ENCODE assay signal across 10 mouse cellular contexts in genomic region chr2:117331634-117332033, GRCm38 (mm10). TPM values are rescaled to one million over a fixed set of nuclear protein-coding genes. Genes with fewer than 3 reads are reported as not detected.
A peak's percentile ranks its signal among the peaks of the same experiment; 100 is the strongest.
DNase-seq lines count a peak whose midpoint lies in the region; ATAC-seq lines count a peak whose summit lies in the region.
"Had no signal": no experiment of that assay in that cellular context is flagged by ENCODE, and none has a peak within 500 bp of the region (broad histone marks: within the 10 kb centered on the region; RNA-seq: fewer than 3 reads in every experiment).

No protein-coding gene starts in this region.

- no peaks in the 10 kb centered on the region for H3K27me3 ChIP-seq in kidney, embryonic 15.5 days
- H3K27me3 ChIP-seq: midbrain, embryonic 12.5 days had no signal

- H3K4me2 ChIP-seq in kidney, embryonic 15.5 days: no peak overlapping the region
- H3K4me2 ChIP-seq: midbrain, embryonic 12.5 days had no signal

- H3K4me1 ChIP-seq in kidney, embryonic 15.5 days: 0 out of 2 replicates have a peak, but pooled peaks cover 2% of the 10 kb centered on the region
- H3K4me1 ChIP-seq: midbrain, embryonic 12.5 days had no signal

- 0 out of 2 replicates have a peak, but pooled peaks have one; percentile 33 for ATAC-seq in kidney, embryonic 15.5 days (replicated peaks; ENCODE audit: low FRiP score)
- ATAC-seq in megakaryocyte-erythroid progenitor cell, adult 5-6 weeks (replicated peaks; ENCODE audit: low FRiP score, low TSS enrichment, poor library complexity, severe bottlenecking): peak; percentile 52; the same call in 1 of the 2 replicates
- no peak for ATAC-seq in erythroblast, adult 5-6 weeks (replicated peaks; ENCODE audit: low FRiP score, poor library complexity, severe bottlenecking)

- H3K27ac ChIP-seq in kidney, embryonic 15.5 days: no peak overlapping the region
- H3K27ac ChIP-seq: midbrain, embryonic 12.5 days had no signal

- 57% methylated on average over 5 of the region's 5 CpGs for WGBS in kidney, embryonic 15.5 days

- no peaks in the 10 kb centered on the region for H3K9me3 ChIP-seq in kidney, embryonic 15.5 days (replicated peaks)
- H3K9me3 ChIP-seq: midbrain, embryonic 12.5 days had no signal

- H3K4me3 ChIP-seq in kidney, embryonic 15.5 days (replicated peaks): no peak overlapping the region
- H3K4me3 ChIP-seq: midbrain, embryonic 12.5 days had no signal

- no peaks in the 10 kb centered on the region for H3K36me3 ChIP-seq in kidney, embryonic 15.5 days
- H3K36me3 ChIP-seq: midbrain, embryonic 12.5 days had no signal

- H3K9ac ChIP-seq in kidney, embryonic 15.5 days: no peak overlapping the region
- H3K9ac ChIP-seq: midbrain, embryonic 12.5 days had no signal

- DNase-seq in kidney, postnatal 10 days: no peak
- DNase-seq in B cell, adult 2 months: peak; percentile 74 to 75
- peak; percentile 47 for DNase-seq in R1 (ENCODE audit: low read depth, low spot score)
- DNase-seq in right cerebral cortex, postnatal 36 days (ENCODE audit: low spot score in 2 of 2): no peak
- DNase-seq in kidney, adult 18-20 months: no peak
- DNase-seq: layer of hippocampus, adult 9-11 months had no signal

RNA-seq across cellular contexts. Expression of gene Rasgrp1, which starts 11.2 kb away (rescaled TPM):
- 0.30 and 0.39 TPM in 2 replicates for polyA plus RNA-seq in kidney, embryonic 15.5 days (2015; fragmentation: Nextera tagmentation; extraction: Ambion mirVana)
- total RNA-seq in megakaryocyte-erythroid progenitor cell, adult 5-6 weeks (2014; fragmentation: Nextera tagmentation): 2.5 and 8.3 TPM in 2 replicates
- 1.6 TPM in 1 of 2 replicates, not detected in the other for total RNA-seq in megakaryocyte-erythroid progenitor cell, adult 5-6 weeks (2017)
- total RNA-seq in erythroblast, adult 5-6 weeks (2015; ENCODE audit: low replicate concordance): 0.21 TPM in 1 of 2 replicates, not detected in the other
- total RNA-seq in erythroblast, adult 5-6 weeks (2017; ENCODE audit: low replicate concordance): 0.17 TPM in 1 of 2 replicates, not detected in the other

Comparison
In these comparisons a context has a peak if more than half of its experiments do, and no peak if none do; other contexts are left out.
1. DNase-seq: peak in B cell, adult 2 months (2 of 2) and R1 (single experiment); none in kidney, postnatal 10 days (single experiment), right cerebral cortex, postnatal 36 days (0 of 2) and kidney, adult 18-20 months (single experiment).